8 mouse cellular contexts compared by ENCODE assay signal in the genomic region with DNA sequence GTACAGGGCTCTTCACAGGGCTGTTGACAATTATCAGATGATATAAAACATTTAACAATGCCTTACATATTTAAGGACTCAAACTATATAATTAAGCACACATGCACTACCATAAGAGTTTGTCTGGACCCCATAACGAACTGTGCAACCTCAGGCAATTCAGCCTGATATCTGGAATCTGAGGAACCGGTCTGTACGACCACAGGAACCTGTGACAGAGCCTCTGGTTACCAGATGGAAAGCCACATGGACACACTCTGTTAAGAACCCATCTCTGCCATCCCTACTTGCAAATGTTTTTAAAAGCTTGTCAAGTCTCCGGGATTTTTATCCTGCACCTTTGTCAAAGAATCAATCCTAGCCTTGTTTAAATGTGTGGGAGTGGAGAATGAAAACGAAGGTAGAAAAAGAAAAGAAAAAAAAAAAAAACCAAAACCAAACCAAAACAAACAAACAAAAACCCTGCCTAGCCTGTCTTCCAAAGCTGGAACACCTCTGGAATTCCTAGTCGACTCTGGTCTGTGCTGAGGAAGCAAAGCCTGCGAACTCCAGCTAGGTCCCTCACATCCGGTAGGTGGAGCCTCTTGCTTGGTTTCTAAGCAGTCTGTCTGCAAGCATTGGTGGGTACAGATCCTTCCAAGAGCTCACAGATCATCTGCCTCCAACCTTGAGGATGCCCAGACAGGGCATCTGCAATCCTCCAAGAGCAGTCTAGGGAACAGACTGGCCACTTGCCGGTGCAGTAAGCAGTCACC. TPM values are rescaled to one million over a fixed set of nuclear protein-coding genes. Genes with fewer than 3 reads are reported as not detected.
DNase-seq lines count a peak whose midpoint lies in the region; ATAC-seq and TF ChIP-seq lines count a peak whose summit lies in the region.

No protein-coding gene starts in this region.

- H3K9me3 ChIP-seq in midbrain, embryonic 11.5 days (ENCODE audit: control insufficient read depth, low read length) = no peaks in the 10 kb centered on the region
- no peaks in the 10 kb centered on the region for H3K9me3 ChIP-seq in midbrain, embryonic 15.5 days
- no peaks in the 10 kb centered on the region for H3K9me3 ChIP-seq in limb, embryonic 10.5 days (replicated peaks)

- no peak overlapping the region for H3ac ChIP-seq in myocyte (ENCODE audit: control insufficient read depth, insufficient read length)

- peaks cover 29% of the 10 kb centered on the region for H3K27me3 ChIP-seq in midbrain, embryonic 11.5 days (ENCODE audit: control insufficient read depth, insufficient read depth, low read length)
- H3K27me3 ChIP-seq in midbrain, embryonic 15.5 days (replicated peaks) = peaks cover 39% of the 10 kb centered on the region
- no peaks in the 10 kb centered on the region; the same call in 1 of the 2 replicates for H3K27me3 ChIP-seq in kidney, adult 2 months (replicated peaks; ENCODE audit: control insufficient read depth, insufficient read depth, low read length)
- peaks cover 35% of the 10 kb centered on the region for H3K27me3 ChIP-seq in limb, embryonic 10.5 days (ENCODE audit: low read depth, poor library complexity, severe bottlenecking)
- H3K27me3 ChIP-seq in myocyte (ENCODE audit: control insufficient read depth, insufficient read depth, insufficient read length) = no peaks in the 10 kb centered on the region

- no peaks in the 10 kb centered on the region for H3K36me3 ChIP-seq in midbrain, embryonic 11.5 days (ENCODE audit: control insufficient read depth, insufficient read depth, low read length)
- H3K36me3 ChIP-seq in midbrain, embryonic 15.5 days (replicated peaks) = no peaks in the 10 kb centered on the region
- no peaks in the 10 kb centered on the region for H3K36me3 ChIP-seq in kidney, adult 2 months (ENCODE audit: control insufficient read depth, insufficient read depth, low read length)
- H3K36me3 ChIP-seq in limb, embryonic 10.5 days = no peaks in the 10 kb centered on the region; the same call in 1 of the 2 replicates
- H3K36me3 ChIP-seq in myocyte (ENCODE audit: control insufficient read depth, insufficient read depth) = peaks cover 24% of the 10 kb centered on the region

- 34% methylated on average over 9 of the region's 9 CpGs for WGBS in midbrain, embryonic 11.5 days
- 34% methylated on average over 9 of the region's 9 CpGs for WGBS in midbrain, embryonic 15.5 days
- WGBS in kidney, adult 2 months = 30% methylated on average over 9 of the region's 9 CpGs
- 30% methylated on average over 9 of the region's 9 CpGs for WGBS in limb, embryonic 10.5 days

- H3K4me2 ChIP-seq in midbrain, embryonic 11.5 days = no peak overlapping the region
- H3K4me2 ChIP-seq in midbrain, embryonic 15.5 days = no peak overlapping the region
- peak overlapping the region; percentile 90 for H3K4me2 ChIP-seq in myocyte (ENCODE audit: low read depth)

- H3K4me1 ChIP-seq in midbrain, embryonic 11.5 days (ENCODE audit: control insufficient read depth, insufficient read depth, low read length) = peaks cover 46% of the 10 kb centered on the region
- peaks cover 69% of the 10 kb centered on the region for H3K4me1 ChIP-seq in midbrain, embryonic 15.5 days
- H3K4me1 ChIP-seq in kidney, adult 2 months (ENCODE audit: control insufficient read depth, insufficient read depth, low read length) = peaks cover 21% of the 10 kb centered on the region
- peaks cover 89% of the 10 kb centered on the region for H3K4me1 ChIP-seq in limb, embryonic 10.5 days

- no peak for ATAC-seq in midbrain, embryonic 11.5 days (ENCODE audit: low FRiP score)
- no peak for ATAC-seq in midbrain, embryonic 15.5 days (replicated peaks)

- peaks cover 87% of the 10 kb centered on the region for H3K79me2 ChIP-seq in myocyte (ENCODE audit: control insufficient read depth, insufficient read depth)

- H3K4me3 ChIP-seq in midbrain, embryonic 11.5 days (ENCODE audit: low read depth, low read length) = no peak overlapping the region
- H3K4me3 ChIP-seq in midbrain, embryonic 15.5 days = no peak overlapping the region
- no peak overlapping the region for H3K4me3 ChIP-seq in kidney, adult 2 months (ENCODE audit: insufficient read depth, low read depth, low read length)
- H3K4me3 ChIP-seq in limb, embryonic 10.5 days = no peak overlapping the region
- peak overlapping the region; percentile 99 for H3K4me3 ChIP-seq in myocyte

- no peak for TF ChIP-seq POLR2A in kidney, adult 2 months (IDR thresholded peaks at IDR 0.05; ENCODE audit: low read depth, low read length)
- peak; percentile 13 for TF ChIP-seq POLR2A in myocyte (IDR thresholded peaks at IDR 0.05; ENCODE audit: insufficient read length, low read depth)

- peak; percentile 91 for DNase-seq in midbrain, embryonic 11.5 days (ENCODE audit: low spot score, missing footprints)
- DNase-seq in cerebellum, adult 9-11 months = peak; percentile 78
- peak; percentile 57 for DNase-seq in gastrocnemius, postnatal 14 days
- DNase-seq in kidney, adult 2 months = peak; percentile 88
- peak; percentile 62 for DNase-seq in limb, embryonic 10.5 days (ENCODE audit: low spot score)
- DNase-seq in thymus, adult 18-20 months = peak; percentile 27 to 31

- H3K9ac ChIP-seq in midbrain, embryonic 11.5 days (ENCODE audit: low read length) = no peak overlapping the region
- no peak overlapping the region for H3K9ac ChIP-seq in midbrain, embryonic 15.5 days

- intact Hi-C loops in gastrocnemius, postnatal 14 days (cut with DNase I; ENCODE audit: low total_unique reads) = loop anchor here (5.0 kb wide), 1 partner anchor 42 kb away; no protein-coding TSS in a partner anchor

- peak; percentile 79 for TF ChIP-seq CTCF in kidney, adult 2 months (conservative IDR thresholded peaks at IDR 0.05; ENCODE audit: insufficient read depth, insufficient read length, low read depth, low read length)

- H3K27ac ChIP-seq in midbrain, embryonic 11.5 days (ENCODE audit: low read depth, low read length) = no peak overlapping the region
- no peak overlapping the region for H3K27ac ChIP-seq in midbrain, embryonic 15.5 days
- H3K27ac ChIP-seq in kidney, adult 2 months (ENCODE audit: insufficient read depth, low read depth, low read length) = no peak overlapping the region
- H3K27ac ChIP-seq in limb, embryonic 10.5 days = no peak overlapping the region

TF ChIP-seq in myocyte, 11 proteins besides CTCF, POLR2A, EP300 and RAD21:
- TF ChIP-seq POLR2AphosphoS2 (IDR thresholded peaks at IDR 0.05; ENCODE audit: insufficient read length, low read depth) = peak; percentile 58
- no peak for TF ChIP-seq E2F4 (IDR thresholded peaks at IDR 0.05; ENCODE audit: insufficient read depth)

RNA-seq across cellular contexts. Expression of a gene that starts 4.5 kb away (rescaled TPM):
- 298 and 333 TPM in 2 replicates for polyA plus RNA-seq in midbrain, embryonic 11.5 days (2014; fragmentation: Nextera tagmentation; extraction: Ambion mirVana)
- polyA plus RNA-seq in midbrain, embryonic 15.5 days (2015; fragmentation: Nextera tagmentation; extraction: Ambion mirVana) = 146 and 151 TPM in 2 replicates
- total RNA-seq in gastrocnemius, postnatal 14 days (2021) = over 10,000 TPM; 23,393 to 24,139 TPM
- polyA plus RNA-seq in kidney, adult 2 months (2012; rRNA removed) = 57.9 and 110 TPM in 2 replicates
- polyA plus RNA-seq in limb, embryonic 10.5 days (2016; fragmentation: Nextera tagmentation; extraction: Ambion mirVana) = 252 and 286 TPM in 2 replicates
- 1,921 TPM for polyA plus RNA-seq in myocyte (2012; fragmentation: generic; extraction: Trizol)

Comparison
In these comparisons a context has a peak if more than half of its experiments do, and no peak if none do; other contexts are left out.
1. DNase-seq: peak in every context shown above with its lines; median percentile 91 in midbrain, embryonic 11.5 days; 88 in kidney, adult 2 months; 78 in cerebellum, adult 9-11 months; 62 in limb, embryonic 10.5 days; 57 in gastrocnemius, postnatal 14 days; 29 in thymus, adult 18-20 months.